Mouse (Mus musculus): Measurements from ENCODE around the gene Hoxa11. TPM values are rescaled to one million over a fixed set of nuclear protein-coding genes. Genes with fewer than 3 reads are reported as not detected.

Hoxa11 gene
- polyA plus RNA-seq, 1 experiment = not detected

- H3K4me3 ChIP-seq (ENCODE audit: low read depth, low read length) = no peak overlapping the region
- peaks cover 2% of the 10 kb centered on the region; the same call in 1 of the 2 replicates for H3K4me1 ChIP-seq (ENCODE audit: control insufficient read depth, insufficient read depth, insufficient read length, low read length)
- 5% methylated on average over 19 of the region's 19 CpGs for WGBS
- no peak for TF ChIP-seq CTCF (IDR thresholded peaks at IDR 0.05; ENCODE audit: extremely low read depth, insufficient read length, insufficient replicate concordance, low read depth, low read length)
- TF ChIP-seq POLR2A (IDR thresholded peaks at IDR 0.05; ENCODE audit: low read depth, low read length) = no peak
- peaks cover 76% of the 10 kb centered on the region for H3K27me3 ChIP-seq (ENCODE audit: control insufficient read depth, insufficient read depth, low read length)
- H3K36me3 ChIP-seq (ENCODE audit: control insufficient read depth, insufficient read depth, low read length) = no peaks in the 10 kb centered on the region
- no peak overlapping the region for H3K27ac ChIP-seq (ENCODE audit: insufficient read depth, low read depth, low read length)
Observed at GRCm38 (mm10) chr6:52265913-52266665, 20.5 kb upstream of the Hoxa11 start.

GRCm38 (mm10) chr6:52265306-52265912 is 19.8 kb upstream of the Hoxa11 start:
- no peak for TF ChIP-seq POLR2A (IDR thresholded peaks at IDR 0.05; ENCODE audit: low read depth, low read length)
- TF ChIP-seq CTCF (IDR thresholded peaks at IDR 0.05; ENCODE audit: extremely low read depth, insufficient read length, insufficient replicate concordance, low read depth, low read length) = no peak
- Histone ChIP-seq H3K4me1 (ENCODE audit: control insufficient read depth, insufficient read depth, insufficient read length, low read length) (no peaks in the 10 kb centered on the region), H3K27me3 (ENCODE audit: control insufficient read depth, insufficient read depth, low read length) (peaks cover 79% of the 10 kb centered on the region), H3K27ac (ENCODE audit: insufficient read depth, low read depth, low read length) (no peak overlapping the region), H3K4me3 (ENCODE audit: low read depth, low read length) (no peak overlapping the region), H3K36me3 (ENCODE audit: control insufficient read depth, insufficient read depth, low read length) (no peaks in the 10 kb centered on the region)
- WGBS = 3% methylated on average over 18 of the region's 18 CpGs

- TF ChIP-seq POLR2A (IDR thresholded peaks at IDR 0.05; ENCODE audit: low read depth, low read length) (no peak), CTCF (IDR thresholded peaks at IDR 0.05; ENCODE audit: extremely low read depth, insufficient read length, insufficient replicate concordance, low read depth, low read length) (no peak)
- 0 out of 2 replicates have a peak, but pooled peaks cover 4% of the 10 kb centered on the region for H3K4me1 ChIP-seq (ENCODE audit: control insufficient read depth, insufficient read depth, insufficient read length, low read length)
- peaks cover 84% of the 10 kb centered on the region for H3K27me3 ChIP-seq (ENCODE audit: control insufficient read depth, insufficient read depth, low read length)
- H3K27ac ChIP-seq (ENCODE audit: insufficient read depth, low read depth, low read length) = no peak overlapping the region
- WGBS = 10% methylated on average over 5 of the region's 5 CpGs
- no peak overlapping the region for H3K4me3 ChIP-seq (ENCODE audit: low read depth, low read length)
- no peaks in the 10 kb centered on the region for H3K36me3 ChIP-seq (ENCODE audit: control insufficient read depth, insufficient read depth, low read length)
Observed at GRCm38 (mm10) chr6:52264106-52264790, 18.6 kb upstream of the Hoxa11 start.

GRCm38 (mm10) chr6:52263321-52263585 is 17.6 kb upstream of the Hoxa11 start:
- 6% methylated on average over 6 of the region's 6 CpGs for WGBS
- Histone ChIP-seq H3K4me1 (ENCODE audit: control insufficient read depth, insufficient read depth, insufficient read length, low read length) (0 out of 2 replicates have a peak, but pooled peaks cover 4% of the 10 kb centered on the region), H3K27me3 (ENCODE audit: control insufficient read depth, insufficient read depth, low read length) (peaks cover 87% of the 10 kb centered on the region), H3K27ac (ENCODE audit: insufficient read depth, low read depth, low read length) (no peak overlapping the region), H3K4me3 (ENCODE audit: low read depth, low read length) (no peak overlapping the region), H3K36me3 (ENCODE audit: control insufficient read depth, insufficient read depth, low read length) (no peaks in the 10 kb centered on the region)
- TF ChIP-seq CTCF (IDR thresholded peaks at IDR 0.05; ENCODE audit: extremely low read depth, insufficient read length, insufficient replicate concordance, low read depth, low read length) = no peak
- TF ChIP-seq POLR2A (IDR thresholded peaks at IDR 0.05; ENCODE audit: low read depth, low read length) = no peak

GRCm38 (mm10) chr6:52262463-52263320 is 17.1 kb upstream of the Hoxa11 start:
- H3K27ac ChIP-seq (ENCODE audit: insufficient read depth, low read depth, low read length) = no peak overlapping the region
- TF ChIP-seq POLR2A (IDR thresholded peaks at IDR 0.05; ENCODE audit: low read depth, low read length) (no peak), CTCF (IDR thresholded peaks at IDR 0.05; ENCODE audit: extremely low read depth, insufficient read length, insufficient replicate concordance, low read depth, low read length) (no peak)
- no peaks in the 10 kb centered on the region for H3K36me3 ChIP-seq (ENCODE audit: control insufficient read depth, insufficient read depth, low read length)
- no peak overlapping the region for H3K4me3 ChIP-seq (ENCODE audit: low read depth, low read length)
- WGBS = 5% methylated on average over 24 of the region's 24 CpGs
- H3K27me3 ChIP-seq (ENCODE audit: control insufficient read depth, insufficient read depth, low read length) = peaks cover 86% of the 10 kb centered on the region
- H3K4me1 ChIP-seq (ENCODE audit: control insufficient read depth, insufficient read depth, insufficient read length, low read length) = 0 out of 2 replicates have a peak, but pooled peaks cover 4% of the 10 kb centered on the region

- peaks cover 91% of the 10 kb centered on the region for H3K27me3 ChIP-seq (ENCODE audit: control insufficient read depth, insufficient read depth, low read length)
- 0 out of 2 replicates have a peak, but pooled peaks cover 4% of the 10 kb centered on the region for H3K4me1 ChIP-seq (ENCODE audit: control insufficient read depth, insufficient read depth, insufficient read length, low read length)
- no peak overlapping the region for H3K27ac ChIP-seq (ENCODE audit: insufficient read depth, low read depth, low read length)
- TF ChIP-seq POLR2A (IDR thresholded peaks at IDR 0.05; ENCODE audit: low read depth, low read length) (no peak), CTCF (IDR thresholded peaks at IDR 0.05; ENCODE audit: extremely low read depth, insufficient read length, insufficient replicate concordance, low read depth, low read length) (no peak)
- WGBS = 5% methylated on average over 9 of the region's 9 CpGs
- no peaks in the 10 kb centered on the region for H3K36me3 ChIP-seq (ENCODE audit: control insufficient read depth, insufficient read depth, low read length)
- no peak overlapping the region for H3K4me3 ChIP-seq (ENCODE audit: low read depth, low read length)
Observed at GRCm38 (mm10) chr6:52261751-52262462, 16.3 kb upstream of the Hoxa11 start.
